Mouse (Mus musculus): ENCODE measurements around the gene Ccdc126.

DNA sequence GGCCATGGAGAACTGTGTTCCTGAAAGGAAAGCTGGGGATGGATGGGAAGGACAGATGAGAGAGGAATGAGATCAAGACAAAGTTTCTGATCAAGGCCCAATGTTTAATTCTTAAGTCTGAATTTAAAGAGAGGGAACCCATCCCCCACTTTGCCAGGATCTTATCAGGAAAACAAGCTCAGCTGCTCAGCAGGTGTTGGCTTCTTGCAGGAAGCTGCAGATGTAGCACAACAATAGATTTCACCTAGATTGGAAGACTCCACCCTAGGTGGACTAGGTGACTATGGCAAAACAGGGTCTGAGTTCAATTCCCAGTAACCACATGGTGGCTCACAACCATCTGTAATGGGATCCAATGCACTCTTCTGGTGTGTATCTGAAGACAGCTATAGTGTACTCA, 20.8 kb upstream of the Ccdc126 start:
- TF ChIP-seq POLR2A (IDR thresholded peaks at IDR 0.05; ENCODE audit: low read depth, low read length) (no peak), CTCF (IDR thresholded peaks at IDR 0.05; ENCODE audit: extremely low read depth, insufficient read depth, insufficient read length, insufficient replicate concordance) (no peak)
